Mouse (Mus musculus) kidney, embryonic 16.5 days (tissue): ENCODE measurements at regions not wholly inside any gene's neighbourhood (a gene's known extent, or its start where the extent isn't known, plus 50 kb on each side); places are given as distances from the start of the nearest gene placed in this dataset.

Experiments used
- ATAC-seq: fragments of 200-750 bp; cut with Nextera tagmentation; 2 replicates; pipeline ENCODE4 v1.8.0; 2017; ENCODE audit warnings: moderate TSS enrichment; ENCODE audit not compliant: low FRiP score, low TSS enrichment
- H3K27ac ChIP-seq: fragments of 300-500 bp; sonication (generic); 2 replicates; pipeline ENCODE4 v1.5.1; 2014; ENCODE audit warnings: low read length
- H3K27me3 ChIP-seq: fragments of 300-500 bp; sonication (generic); 2 replicates; pipeline ENCODE4 v1.6.1; 2014; ENCODE audit warnings: low read length, control low read depth, mixed read lengths; ENCODE audit not compliant: insufficient read depth
- H3K36me3 ChIP-seq: fragments of 300-500 bp; sonication (generic); 2 replicates; pipeline ENCODE4 v1.6.1; 2014; ENCODE audit warnings: low read length, control low read depth, mixed read lengths; ENCODE audit not compliant: insufficient read depth
- H3K4me1 ChIP-seq: fragments of 300-500 bp; sonication (generic); 2 replicates; pipeline ENCODE4 v1.6.1; 2014; ENCODE audit warnings: low read length, control low read depth, mixed read lengths; ENCODE audit not compliant: insufficient read depth
- H3K4me2 ChIP-seq: fragments of 300-500 bp; sonication (generic); replicated peaks from 2 replicates; pipeline ENCODE4 v1.6.1; 2014; ENCODE audit warnings: low read depth, low read length
- H3K4me3 ChIP-seq: fragments of 300-500 bp; sonication (generic); 2 replicates; pipeline ENCODE4 v1.5.1; 2014; ENCODE audit warnings: mild to moderate bottlenecking, low read length
- H3K9ac ChIP-seq: fragments of 300-500 bp; sonication (generic); replicated peaks from 2 replicates; pipeline ENCODE4 v1.6.1; 2014; ENCODE audit warnings: low read length
- H3K9me3 ChIP-seq: fragments of 300-500 bp; sonication (generic); 2 replicates; pipeline ENCODE4 v1.6.1; 2016; ENCODE audit warnings: low read length, control low read depth
- WGBS: fragments of 180-500 bp; shearing (Covaris S2); extraction: QIAGEN DNeasy Blood & Tissue Kit; methylation state at CpG from one replicate; pipeline ENCODE4 v1.1.7; 2014; 5-methylcytosine and 5-hydroxymethylcytosine counted together

DNA sequence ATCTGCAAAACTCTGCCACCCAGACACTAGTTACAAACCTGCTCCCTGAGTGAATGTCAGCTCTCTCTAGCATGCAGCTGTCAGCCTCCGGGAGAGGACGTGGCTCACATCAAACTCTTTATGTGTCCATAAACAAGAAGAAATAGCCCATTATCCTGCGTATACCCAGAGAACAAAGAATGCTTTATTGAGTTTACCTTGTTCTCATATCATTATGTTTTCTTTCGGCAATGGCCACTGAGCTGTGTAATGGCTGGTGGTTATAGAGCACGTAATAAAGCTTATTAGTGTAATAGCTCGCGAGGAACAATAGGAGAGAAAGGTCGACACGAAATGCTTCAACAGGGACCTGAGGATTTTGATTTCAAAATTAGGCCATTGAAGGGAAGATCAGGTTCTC is 331.6 kb downstream of the Hs3st1 start:
- no peak overlapping the region for H3K4me3 ChIP-seq
- no peak for ATAC-seq
- H3K4me1 ChIP-seq, result no peaks in the 10 kb centered on the region
- no peak overlapping the region for H3K4me2 ChIP-seq
- H3K9ac ChIP-seq, result no peak overlapping the region
- WGBS, result 51% methylated on average over 9 of the region's 9 CpGs
- no peak overlapping the region for H3K27ac ChIP-seq
- no peaks in the 10 kb centered on the region for H3K36me3 ChIP-seq
- H3K9me3 ChIP-seq, result no peaks in the 10 kb centered on the region
- no peaks in the 10 kb centered on the region for H3K27me3 ChIP-seq

- WGBS, result 88% methylated on average over 1 of the region's 1 CpGs
- no peaks in the 10 kb centered on the region for H3K27me3 ChIP-seq
- H3K4me3 ChIP-seq, result no peak overlapping the region
- H3K4me1 ChIP-seq, result no peaks in the 10 kb centered on the region
- ATAC-seq, result no peak
- no peaks in the 10 kb centered on the region for H3K36me3 ChIP-seq
- no peak overlapping the region for H3K27ac ChIP-seq
- no peak overlapping the region for H3K9ac ChIP-seq
- no peak overlapping the region for H3K4me2 ChIP-seq
- H3K9me3 ChIP-seq, result no peaks in the 10 kb centered on the region
Observed at GRCm38 (mm10) chr5:39418795-39419194, 336.5 kb downstream of the Hs3st1 start.

- Histone ChIP-seq H3K27me3 (no peaks in the 10 kb centered on the region), H3K9me3 (no peaks in the 10 kb centered on the region), H3K36me3 (no peaks in the 10 kb centered on the region), H3K4me3 (no peak overlapping the region), H3K27ac (no peak overlapping the region), H3K4me2 (no peak overlapping the region), H3K4me1 (no peaks in the 10 kb centered on the region), H3K9ac (no peak overlapping the region)
- 82% methylated on average over 3 of the region's 3 CpGs for WGBS
- no peak for ATAC-seq
Observed at GRCm38 (mm10) chr5:39417845-39418154, 337.5 kb downstream of the Hs3st1 start.

- no peaks in the 10 kb centered on the region for H3K36me3 ChIP-seq
- no peak overlapping the region for H3K27ac ChIP-seq
- no peak overlapping the region for H3K4me2 ChIP-seq
- no peaks in the 10 kb centered on the region for H3K27me3 ChIP-seq
- no peak overlapping the region for H3K4me3 ChIP-seq
- no peak for ATAC-seq
- H3K9me3 ChIP-seq, result no peaks in the 10 kb centered on the region
- 71% methylated on average over 11 of the region's 11 CpGs for WGBS
- H3K4me1 ChIP-seq, result no peaks in the 10 kb centered on the region
- no peak overlapping the region for H3K9ac ChIP-seq
Observed at GRCm38 (mm10) chr5:39417121-39417844, 338.0 kb downstream of the Hs3st1 start.

DNA sequence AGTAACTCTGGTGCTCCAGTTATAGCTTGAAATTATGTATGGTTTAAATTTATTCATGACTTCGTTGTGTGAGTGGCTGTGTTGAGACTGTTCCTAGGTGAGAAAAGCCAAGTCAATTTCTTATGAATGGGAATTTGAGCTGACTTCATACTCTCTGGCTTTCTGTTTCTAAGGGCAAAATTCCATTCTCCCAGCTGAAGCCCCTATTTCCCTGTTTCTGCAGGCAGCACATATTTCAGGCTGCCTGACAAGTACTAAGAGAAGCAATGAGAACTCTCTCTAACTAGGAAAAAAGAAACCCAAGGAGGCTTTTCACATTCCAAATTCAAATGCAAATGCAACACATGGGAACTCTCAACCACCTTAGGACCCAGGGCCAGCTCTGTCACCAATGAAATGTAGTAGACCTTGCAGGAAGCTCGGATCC is 338.7 kb downstream of the Hs3st1 start:
- Histone ChIP-seq H3K9ac (no peak overlapping the region), H3K27me3 (no peaks in the 10 kb centered on the region), H3K4me2 (no peak overlapping the region), H3K4me1 (no peaks in the 10 kb centered on the region), H3K27ac (no peak overlapping the region), H3K4me3 (no peak overlapping the region), H3K36me3 (no peaks in the 10 kb centered on the region), H3K9me3 (no peaks in the 10 kb centered on the region)
- WGBS, result 38% methylated on average over 2 of the region's 2 CpGs
- ATAC-seq, result no peak

GRCm38 (mm10) chr5:39412756-39413155 is 342.5 kb downstream of the Hs3st1 start:
- Histone ChIP-seq H3K36me3 (no peaks in the 10 kb centered on the region), H3K9ac (no peak overlapping the region), H3K4me2 (no peak overlapping the region), H3K27ac (no peak overlapping the region), H3K27me3 (no peaks in the 10 kb centered on the region), H3K9me3 (no peaks in the 10 kb centered on the region), H3K4me1 (no peaks in the 10 kb centered on the region), H3K4me3 (no peak overlapping the region)
- no peak for ATAC-seq
- WGBS, result 75% methylated on average over 5 of the region's 5 CpGs

GRCm38 (mm10) chr5:39390391-39390987 is 364.8 kb downstream of the Hs3st1 start:
- Histone ChIP-seq H3K9ac (no peak overlapping the region), H3K27ac (no peak overlapping the region), H3K4me1 (no peaks in the 10 kb centered on the region), H3K36me3 (no peaks in the 10 kb centered on the region), H3K4me2 (no peak overlapping the region), H3K9me3 (no peaks in the 10 kb centered on the region), H3K27me3 (no peaks in the 10 kb centered on the region), H3K4me3 (no peak overlapping the region)
- no peak for ATAC-seq

GRCm38 (mm10) chr5:39384410-39384809 is 370.9 kb downstream of the Hs3st1 start:
- Histone ChIP-seq H3K27me3 (no peaks in the 10 kb centered on the region), H3K4me3 (no peak overlapping the region), H3K9me3 (no peaks in the 10 kb centered on the region), H3K9ac (no peak overlapping the region), H3K4me1 (no peaks in the 10 kb centered on the region), H3K27ac (no peak overlapping the region), H3K36me3 (no peaks in the 10 kb centered on the region), H3K4me2 (no peak overlapping the region)
- ATAC-seq, result no peak
- WGBS, result 96% methylated on average over 2 of the region's 2 CpGs

DNA sequence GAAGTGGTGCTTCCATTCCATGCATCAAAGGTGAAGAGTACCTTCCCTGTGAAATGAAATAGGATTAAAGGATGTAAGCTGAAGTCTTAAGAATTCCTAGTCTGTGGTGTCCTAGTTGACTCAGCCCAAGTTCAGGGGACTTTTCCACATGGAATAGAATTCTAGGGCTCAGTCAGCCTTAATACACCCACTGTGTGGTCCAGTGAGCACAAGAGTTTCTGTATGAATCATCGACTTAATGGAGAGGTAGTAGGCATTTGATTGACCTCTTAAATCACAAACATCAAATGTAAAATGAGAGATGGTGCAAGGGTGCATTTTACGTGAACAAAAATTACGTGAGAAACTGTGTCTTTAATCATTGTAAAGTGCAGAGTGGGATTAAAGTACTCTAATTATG is 381.1 kb downstream of the Hs3st1 start:
- Histone ChIP-seq H3K9ac (no peak overlapping the region), H3K36me3 (no peaks in the 10 kb centered on the region), H3K27me3 (no peaks in the 10 kb centered on the region), H3K9me3 (no peaks in the 10 kb centered on the region), H3K4me2 (no peak overlapping the region), H3K27ac (no peak overlapping the region), H3K4me1 (no peaks in the 10 kb centered on the region), H3K4me3 (no peak overlapping the region)
- 80% methylated on average over 3 of the region's 3 CpGs for WGBS
- ATAC-seq, result no peak

GRCm38 (mm10) chr5:39348680-39349079 is 406.6 kb downstream of the Hs3st1 start:
- WGBS, result 87% methylated on average over 3 of the region's 3 CpGs
- Histone ChIP-seq H3K36me3 (no peaks in the 10 kb centered on the region), H3K9me3 (no peaks in the 10 kb centered on the region), H3K4me3 (no peak overlapping the region), H3K27me3 (no peaks in the 10 kb centered on the region), H3K27ac (no peak overlapping the region), H3K4me2 (no peak overlapping the region), H3K4me1 (no peaks in the 10 kb centered on the region), H3K9ac (no peak overlapping the region)
- no peak for ATAC-seq
